Mouse (Mus musculus) activated CD4-positive, CD25-positive, alpha-beta regulatory T cell (primary cell): Measurements from ENCODE around the gene Gabrb1. TPM values are rescaled to one million over a fixed set of nuclear protein-coding genes. Genes with fewer than 3 reads are reported as not detected.

ENCODE experiments used
- polyA plus RNA-seq, 2 experiments: library from polyadenylated mRNA; unstranded; fragments of 100-300 nt; shearing (Covaris generic); gene quantifications; one replicate each; pipeline ENCODE4 v1.2.1; 2017

The Gabrb1 gene
- under 1 TPM in 1 of 2 experiments, not detected in 1; 0.01 TPM for polyA plus RNA-seq

GRCm38 (mm10) chr5:71657482-71658114 lies at the start of gene Gabrb1:
TSS of gene Gabrb1 (plus strand) at chr5:71658113.

DNA sequence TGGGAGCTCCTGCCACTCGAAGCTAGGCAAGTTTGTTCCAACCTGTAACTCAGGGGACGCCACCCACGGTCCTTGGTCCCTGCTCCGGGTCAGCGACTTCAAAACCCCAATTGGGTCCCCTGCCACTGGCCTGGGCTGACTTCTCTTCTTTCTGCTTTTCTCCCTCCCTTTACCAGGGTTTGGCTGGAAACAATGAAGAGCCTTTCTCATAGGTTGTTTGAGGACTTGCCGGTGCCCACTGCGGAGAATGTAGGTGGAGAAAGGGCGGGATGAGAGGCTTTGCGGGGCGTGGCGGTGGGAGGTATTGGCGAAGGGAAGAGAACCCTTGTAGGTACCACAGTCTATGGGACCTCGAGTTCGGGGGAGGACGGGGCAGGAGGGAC lies 193 bp downstream of the Gabrb1 start, which contains the start of gene Gabra4:
Gabra4 (minus strand) TSS at position 194 of the 383 bp plus-strand sequence.

DNA sequence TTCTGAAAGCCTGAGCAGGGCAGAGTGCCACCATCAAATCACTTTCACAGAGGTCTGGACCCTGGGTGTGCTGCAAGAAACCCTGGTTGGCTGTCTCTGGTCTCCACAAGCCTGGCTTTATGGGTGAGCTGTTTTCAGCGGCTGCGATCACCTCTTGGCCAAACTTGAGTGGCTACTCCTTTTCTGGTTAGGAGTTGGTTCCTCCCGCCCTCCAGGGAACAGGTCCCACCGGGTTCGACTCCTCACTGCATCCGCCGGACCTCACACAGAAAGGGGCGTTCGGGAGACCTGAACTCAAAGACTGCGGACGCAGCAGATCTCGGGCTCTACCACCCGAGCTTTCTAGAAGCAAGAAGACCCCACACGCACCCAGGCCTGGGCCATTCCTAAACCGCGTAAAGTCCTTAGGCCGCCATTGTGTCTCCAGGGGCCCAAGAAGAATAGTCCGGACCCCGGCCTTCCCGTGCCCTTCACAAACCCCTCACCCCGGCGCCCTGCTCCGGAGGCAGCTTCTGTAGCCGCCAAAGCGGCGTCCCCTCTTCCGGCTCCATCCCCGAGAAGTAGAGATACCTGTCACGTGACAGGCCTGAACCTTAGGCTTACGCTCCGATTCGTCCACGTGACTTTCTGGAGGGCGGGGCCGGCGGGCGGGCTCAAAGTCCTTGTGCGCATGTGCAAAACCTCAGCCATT lies 509.8 kb downstream of the Gabrb1 start, which contains the start of gene Commd8:
Commd8 (minus strand) TSS at position 596 of the 691 bp plus-strand sequence.

Other genes starting within 250 kb of the Gabrb1 start
- gene Cox7b2, start 109.9 kb upstream of the Gabrb1 start, polyA plus RNA-seq: not detected
- gene Gabra4, start 195 bp downstream of the Gabrb1 start, polyA plus RNA-seq: under 1 TPM in 1 of 2 experiments, not detected in 1; 0.09 TPM